Mouse (Mus musculus) gastrocnemius, adult 18-20 months (tissue): Measurements from ENCODE around the gene Igll1. TPM values are rescaled to one million over a fixed set of nuclear protein-coding genes. Genes with fewer than 3 reads are reported as not detected.
A peak's percentile ranks its signal among the peaks of the same experiment; 100 is the strongest.

Source experiments
- DNase-seq: peaks from one replicate; pipeline ENCODE4 v3.0.0; 2021; ENCODE audit warnings: low spot score
- total RNA-seq, 2 experiments: library from RNA; stranded (reverse); gene quantifications; 2 replicates each; pipeline ENCODE4 v1.2.3; 2021

The Igll1 gene
- total RNA-seq, 2 experiments from 2014 or later, result not detected

DNA sequence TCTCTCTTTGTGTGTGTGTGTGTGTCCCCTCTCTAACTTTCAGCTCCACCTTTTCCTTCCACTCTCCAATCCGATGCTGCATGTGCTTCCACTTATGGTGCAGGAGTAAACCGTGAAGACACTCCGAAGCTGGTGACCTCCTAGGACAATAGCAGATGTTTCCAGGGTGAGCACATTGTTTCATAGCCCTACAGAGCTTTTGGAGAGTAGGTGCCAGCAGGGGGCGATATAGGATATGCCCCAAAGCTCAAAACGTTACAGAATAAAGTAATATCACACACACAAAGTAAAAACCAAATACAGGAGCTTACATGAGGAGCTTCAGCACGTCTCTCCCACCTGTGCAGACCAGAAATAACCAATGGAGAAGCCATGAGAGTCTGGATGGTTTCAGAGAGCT lies 8.9 kb downstream of the Igll1 start:
- DNase-seq, result peak; percentile 33

DNA sequence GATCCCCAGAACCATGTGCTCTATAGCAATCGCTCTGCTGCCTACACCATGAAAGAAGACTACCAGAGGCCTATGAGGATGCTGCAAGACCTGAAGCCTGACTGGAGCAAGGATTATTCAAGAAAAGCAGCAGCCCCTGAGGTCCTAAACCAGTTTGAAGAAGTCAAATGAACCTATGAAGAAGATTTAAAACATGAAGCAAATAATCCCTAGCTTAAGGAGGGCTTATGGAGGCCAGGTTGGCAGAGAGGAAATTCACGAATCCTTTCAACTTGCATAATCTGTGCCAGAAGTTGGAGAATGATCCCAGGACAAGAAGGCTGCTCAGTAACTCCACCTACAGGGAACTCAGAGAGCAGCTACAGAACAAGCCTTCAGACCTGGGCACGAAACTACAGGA lies 11.4 kb downstream of the Igll1 start:
- no peak for DNase-seq

DNA sequence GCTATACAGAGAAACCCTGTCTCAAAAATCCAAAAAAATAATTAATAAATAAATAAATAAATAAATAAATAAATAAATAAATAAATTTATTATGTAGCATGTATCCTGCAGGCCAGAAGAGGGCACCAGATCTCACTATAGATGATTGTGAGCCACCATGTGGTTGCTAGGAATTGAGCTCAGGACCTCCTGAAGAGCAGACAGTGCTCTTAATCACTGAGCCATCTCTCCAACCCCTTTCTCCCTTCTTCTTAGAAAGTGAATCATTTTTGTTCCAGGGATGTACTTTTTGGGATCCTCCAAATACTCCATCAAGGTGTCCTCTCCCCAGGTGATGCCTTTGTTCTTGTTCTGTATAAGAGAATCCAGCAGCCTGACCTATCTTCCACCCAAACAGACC lies 14.6 kb downstream of the Igll1 start:
- DNase-seq, result no peak

DNA sequence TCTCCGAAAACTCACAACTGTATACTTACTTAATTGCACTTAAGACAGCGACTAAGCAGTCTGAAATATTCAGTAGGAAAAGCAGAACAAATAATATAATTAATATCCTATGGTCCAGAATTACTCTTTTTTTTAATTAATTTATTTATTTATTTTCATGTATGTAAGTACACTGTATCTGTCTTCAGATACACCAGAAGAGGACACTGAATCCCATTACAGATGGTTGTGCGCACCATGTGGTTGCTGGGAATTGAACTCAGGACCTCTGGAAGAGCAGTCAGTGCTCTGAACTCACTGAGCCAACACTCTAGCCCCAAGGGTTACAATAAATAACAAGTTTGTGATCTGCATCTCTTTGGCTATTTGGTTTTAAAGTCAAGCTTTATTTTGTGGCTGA lies 34.1 kb downstream of the Igll1 start:
- no peak for DNase-seq

DNA sequence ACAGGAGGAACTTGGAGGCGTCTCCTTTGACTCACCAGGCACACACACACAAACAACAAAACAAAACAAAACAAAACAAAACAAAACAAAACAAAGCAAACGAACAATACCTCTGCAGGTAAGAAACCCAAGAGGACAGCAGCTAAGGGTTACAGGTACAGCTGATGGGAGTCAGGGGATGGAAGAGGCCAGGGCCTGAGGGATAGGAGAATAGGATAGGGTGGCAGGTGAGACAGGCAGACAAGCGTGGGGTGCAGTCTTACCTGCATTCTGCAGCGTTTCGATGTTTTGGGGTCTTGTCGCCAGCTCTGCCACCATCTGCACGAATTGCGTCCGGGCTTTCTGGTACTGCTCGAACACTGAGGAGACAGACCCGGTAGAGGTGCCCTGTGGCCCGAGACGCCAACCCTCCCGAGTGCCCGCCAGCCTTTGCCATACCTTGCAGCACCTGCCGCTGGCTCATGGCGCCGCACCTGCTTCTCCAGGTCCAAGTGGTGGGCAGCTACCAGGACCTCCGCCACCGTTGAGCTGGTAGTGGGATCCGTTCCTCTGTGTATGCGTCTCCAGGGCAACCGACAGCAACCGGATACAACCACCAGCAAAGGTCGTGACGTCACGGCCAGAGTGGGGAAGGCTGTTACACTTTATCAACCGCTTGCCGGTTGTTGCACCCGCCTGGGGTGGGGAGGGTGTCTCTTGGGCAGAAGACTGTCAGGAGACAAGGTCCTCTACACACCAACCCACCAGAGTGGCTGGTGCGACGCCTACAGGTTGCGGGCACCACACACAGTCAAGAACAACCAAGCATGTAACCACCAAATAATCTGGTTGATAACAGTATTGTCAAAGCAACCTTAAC lies 34.8 kb downstream of the Igll1 start, which contains the start of gene Spag6l:
TSS of gene Spag6l (minus strand) at position 700 of the 859 bp plus-strand sequence.
- DNase-seq, result no peak

DNA sequence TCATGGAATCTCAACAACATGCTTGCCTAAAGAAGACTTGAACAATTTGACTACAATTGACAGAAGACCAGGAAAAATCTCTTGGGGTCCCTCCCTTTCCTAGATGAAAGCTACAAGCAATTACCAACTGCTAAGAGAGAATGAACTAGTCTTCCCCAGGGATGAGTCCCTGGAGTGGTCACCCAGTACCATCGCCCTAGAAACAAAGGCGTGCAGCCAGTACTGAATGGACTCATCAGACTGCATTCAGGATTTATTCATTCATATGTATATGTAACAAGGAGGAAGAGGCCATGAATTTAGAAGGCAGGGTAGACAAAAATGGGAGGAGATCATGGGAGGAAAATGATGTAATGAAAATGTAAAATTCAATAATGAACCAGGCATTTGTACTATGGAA lies 37.6 kb downstream of the Igll1 start:
- no peak for DNase-seq

DNA sequence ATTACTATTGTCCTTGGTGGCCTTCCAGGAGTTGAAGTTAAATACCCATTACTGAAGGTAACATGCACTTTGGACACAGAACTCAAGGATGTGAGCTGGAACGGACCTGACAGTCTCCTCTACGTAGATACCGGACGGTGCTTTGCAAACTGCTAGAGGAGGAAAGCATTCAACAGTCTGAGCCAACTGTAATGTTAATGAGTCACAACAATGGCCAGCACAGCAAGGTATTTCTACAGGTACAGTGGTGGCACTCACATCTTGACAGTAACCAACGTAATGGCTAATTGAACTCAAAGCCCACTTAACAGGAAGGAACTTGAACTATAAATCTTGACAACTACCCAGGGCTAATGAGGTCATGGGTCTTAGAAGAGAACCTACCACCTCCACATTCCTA lies 38.3 kb downstream of the Igll1 start:
- DNase-seq, result no peak

Other genes starting within 250 kb of the Igll1 start
- not detected for gene Olfr19, start 187.6 kb downstream of the Igll1 start, total RNA-seq
- gene Spag6l, start 34.5 kb downstream of the Igll1 start, total RNA-seq, result not detected
- 10 to 100 TPM; 17.9 to 20.5 TPM for gene Top3b, start 6.8 kb upstream of the Igll1 start, total RNA-seq
- gene Vpreb1, start 6.9 kb upstream of the Igll1 start, total RNA-seq, result not detected
- 10 to 100 TPM in 1 of 2 experiments, 1 to 10 TPM in 1; 9.3 to 13.4 TPM for gene Ppm1f, start 32.5 kb upstream of the Igll1 start, total RNA-seq
- 100 to 1,000 TPM in 1 of 2 experiments, 10 to 100 TPM in 1; 94.3 to 102 TPM for gene Mapk1, start 119.4 kb upstream of the Igll1 start, total RNA-seq
- gene Ypel1, start 205.7 kb upstream of the Igll1 start, total RNA-seq, result 1 to 10 TPM in 1 of 2 experiments, under 1 TPM in 1; 0.36 to 1.1 TPM
- 10 to 100 TPM; 22.9 to 30.8 TPM for gene Ppil2, start 247.3 kb upstream of the Igll1 start, total RNA-seq